Mouse (Mus musculus) brain, adult 2 months (tissue): ENCODE results near the gene Acad9.

Experiments
- DNase-seq: peaks from one replicate; pipeline ENCODE4 v3.0.0; 2011; ENCODE audit warnings: low read depth, low spot score

The Acad9 gene

DNA sequence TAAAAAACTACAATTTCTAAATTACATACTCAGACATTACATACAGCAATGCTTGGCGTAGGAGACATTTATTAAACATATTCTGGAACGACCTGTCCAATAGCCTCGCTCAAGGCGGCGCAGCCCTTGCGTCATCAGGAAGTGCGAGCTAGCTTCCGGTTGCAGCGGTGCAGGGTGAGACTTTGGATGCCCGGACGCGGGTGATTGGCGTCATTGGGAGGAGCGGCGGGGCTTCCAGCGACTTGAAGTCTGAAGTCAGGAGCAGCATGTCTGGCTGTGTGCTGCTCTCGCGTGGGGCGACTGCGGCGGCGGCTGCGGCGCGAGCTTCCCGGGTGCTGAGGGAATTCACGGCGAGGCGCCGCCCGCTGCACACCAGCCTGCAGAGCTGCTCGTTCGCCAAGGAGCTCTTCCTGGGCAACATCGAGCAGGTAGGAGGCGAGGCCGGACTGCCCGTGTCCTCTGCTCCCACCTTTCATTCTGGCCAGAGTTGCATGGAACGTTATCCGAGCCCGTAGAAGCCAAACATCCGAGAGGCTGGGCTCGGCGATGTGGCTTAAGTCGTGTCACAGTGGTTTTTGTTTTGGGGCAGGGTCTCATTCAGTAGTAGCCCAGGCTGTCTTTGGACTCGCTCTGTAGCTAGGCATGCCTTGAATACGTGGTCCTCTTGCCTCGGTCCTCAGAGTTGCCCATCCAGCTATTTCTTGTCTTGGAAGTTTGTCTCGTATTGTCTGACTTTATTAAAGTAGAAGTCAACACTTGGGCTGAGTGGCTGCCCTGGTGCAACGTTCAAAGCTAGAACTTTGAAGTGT, at the start of gene Acad9:
Gene Acad9, plus strand, starts transcription at position 137 of the 809 bp plus-strand sequence.
- DNase-seq = peak; percentile 99

- no peak for DNase-seq
Measured at GRCm38 (mm10) chr3:36025732-36026131, 40.0 kb upstream of the Acad9 start.

DNA sequence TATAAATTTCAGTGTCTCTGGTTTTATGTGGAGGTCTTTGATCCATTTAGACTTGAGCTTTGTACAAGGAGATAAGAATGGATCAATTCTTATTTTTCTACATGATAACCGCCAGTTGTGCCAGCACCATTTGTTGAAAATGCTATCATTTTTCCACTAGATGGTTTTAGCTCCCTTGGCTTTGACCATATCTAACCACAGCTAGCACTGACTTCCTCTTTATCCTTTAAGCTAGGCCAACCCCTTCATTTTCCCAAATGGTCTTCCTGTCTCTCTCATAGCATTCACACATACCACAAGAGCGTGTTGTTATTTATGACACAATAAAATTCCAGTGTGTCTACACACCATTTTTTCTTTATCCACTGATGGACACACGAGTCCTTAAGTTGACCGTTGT, 35.8 kb upstream of the Acad9 start:
- no peak for DNase-seq

DNA sequence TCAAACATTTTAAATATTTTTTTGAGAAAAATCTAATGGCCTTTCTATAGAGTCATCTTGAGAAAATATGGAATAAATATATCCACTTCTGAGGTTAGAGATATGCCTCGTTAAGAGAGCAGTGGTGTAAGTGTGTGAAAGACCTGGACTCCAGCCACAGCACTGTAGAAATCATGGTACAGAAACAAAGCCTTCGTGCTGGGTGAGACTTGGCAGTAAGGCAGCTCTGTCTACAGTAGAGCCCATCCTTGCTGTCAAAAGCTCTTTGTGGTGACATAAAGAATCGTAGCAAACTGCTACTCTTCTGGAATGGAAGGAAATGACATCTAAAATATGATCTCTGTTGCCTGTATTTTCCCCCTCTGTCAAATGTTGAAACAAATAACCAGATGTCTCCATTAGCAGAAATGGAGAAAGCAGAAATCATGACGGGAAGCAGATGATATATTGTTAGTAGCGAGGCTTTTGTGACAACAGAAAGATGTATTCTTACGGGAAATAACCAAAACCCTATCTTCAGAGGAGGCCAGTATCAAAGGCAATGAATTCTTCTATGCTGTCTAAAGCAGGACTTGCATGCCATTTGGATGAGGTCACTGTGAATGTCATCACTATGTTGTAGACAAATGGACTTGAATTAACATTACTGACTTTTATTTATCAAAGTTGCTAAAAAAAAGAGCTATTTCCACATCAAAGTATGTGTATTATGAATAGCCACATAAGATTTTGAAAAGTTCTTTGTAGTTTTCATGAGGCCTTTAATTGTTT, 33.9 kb upstream of the Acad9 start:
- DNase-seq = no peak

DNA sequence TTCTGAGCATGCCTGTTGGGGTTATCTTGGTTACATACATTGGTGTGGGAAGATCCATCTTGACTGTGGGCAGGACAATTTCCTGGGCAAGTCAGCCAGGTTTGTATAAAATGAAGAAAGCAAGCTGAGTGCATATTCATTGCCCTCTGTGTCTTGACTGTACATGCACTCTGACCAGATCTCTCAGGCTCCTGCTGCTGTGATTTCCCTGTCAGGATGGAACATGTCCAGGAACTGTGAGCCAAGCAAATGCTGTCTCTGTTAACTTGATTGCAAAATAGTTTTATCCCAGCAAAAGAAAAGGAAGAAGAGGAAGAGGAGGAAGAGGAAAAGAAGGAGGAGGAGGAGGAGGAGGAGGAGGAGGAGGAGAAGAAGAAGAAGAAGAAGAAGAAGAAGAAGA, 21.3 kb upstream of the Acad9 start:
- no peak for DNase-seq

DNA sequence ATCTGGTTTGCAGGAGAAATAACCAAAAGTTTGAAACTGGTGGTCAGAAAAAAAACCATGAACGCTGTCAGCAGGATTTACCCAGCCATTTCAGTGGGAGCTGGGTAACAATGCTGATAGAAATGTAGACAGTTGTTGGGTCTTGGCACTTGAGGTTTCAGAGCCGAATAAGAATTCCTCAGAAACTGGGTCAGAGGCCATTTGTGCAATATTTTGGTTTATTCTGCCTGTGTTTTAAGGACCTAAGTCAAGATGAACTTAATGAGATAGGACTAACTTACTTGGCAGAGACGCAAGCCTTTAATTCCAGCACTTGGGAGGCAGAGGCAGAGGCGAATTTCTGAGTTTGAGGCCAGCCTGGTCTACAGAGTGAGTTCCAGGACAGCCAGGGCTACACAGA, 20.7 kb upstream of the Acad9 start:
- no peak for DNase-seq

- DNase-seq = no peak
Measured at GRCm38 (mm10) chr3:36049106-36049505, 16.7 kb upstream of the Acad9 start.

- no peak for DNase-seq
Measured at GRCm38 (mm10) chr3:36053447-36053846, 12.3 kb upstream of the Acad9 start, which contains the start of gene Ccdc144b. Ccdc144b (minus strand) TSS chr3:36053547.

DNA sequence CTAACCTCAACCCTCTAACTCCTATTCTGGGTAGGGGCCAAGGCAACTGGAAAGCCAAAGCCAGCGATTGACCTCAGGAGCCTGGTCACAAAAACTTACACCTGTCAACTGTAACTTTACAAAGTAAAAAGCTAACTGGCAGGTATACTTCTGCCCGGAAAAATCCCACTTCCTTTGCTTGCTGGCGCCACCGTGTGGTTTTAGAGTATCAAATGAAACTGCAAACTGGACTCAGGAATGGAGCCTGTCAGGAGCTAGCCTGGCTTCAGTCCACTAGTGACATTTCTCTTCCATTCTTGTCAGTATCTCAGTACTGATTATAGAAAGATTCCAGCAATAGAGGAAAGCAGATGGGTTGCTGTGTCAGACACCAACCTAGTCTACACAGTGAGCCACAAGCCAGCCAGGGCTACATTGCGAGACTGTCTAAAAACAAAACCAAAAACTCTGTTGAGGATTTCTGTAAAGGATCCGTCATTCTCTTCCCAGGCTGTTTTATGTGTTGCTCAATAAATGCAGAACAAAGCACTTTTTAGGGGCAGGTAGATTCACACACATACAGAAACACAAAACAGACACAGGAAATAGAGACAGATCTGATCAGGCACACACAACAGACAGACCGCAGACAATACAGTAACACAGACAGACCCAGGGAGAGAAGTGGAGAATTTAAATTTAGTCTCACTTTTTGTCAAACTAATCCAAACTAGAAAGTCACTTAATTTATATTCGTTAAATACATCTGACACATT, 5.5 kb upstream of the Acad9 start:
- peak; percentile 68 for DNase-seq

- no peak for DNase-seq
Measured at GRCm38 (mm10) chr3:36064592-36065061, 1.2 kb upstream of the Acad9 start.

DNA sequence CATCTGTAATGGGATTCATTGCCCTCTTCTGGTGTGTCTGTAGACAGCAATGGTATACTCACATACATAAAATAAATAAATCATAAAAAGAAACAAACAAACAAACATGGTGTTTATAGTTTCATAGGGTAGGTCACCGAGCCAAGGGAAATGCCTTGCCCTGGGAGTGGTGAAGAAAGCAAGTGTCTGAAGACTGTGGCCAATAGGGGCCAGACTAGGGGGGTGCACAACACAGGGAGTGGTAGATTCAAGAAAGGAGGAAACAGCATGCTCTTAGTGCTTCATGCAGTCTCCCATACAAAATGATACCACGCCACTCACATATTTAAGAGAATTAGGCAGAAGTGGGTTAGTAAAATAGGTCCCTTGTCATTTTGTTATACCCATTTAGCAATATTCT, 613 bp upstream of the Acad9 start:
- DNase-seq = no peak

GRCm38 (mm10) chr3:36067731-36068130, 2.0 kb downstream of the Acad9 start:
- DNase-seq = no peak

DNA sequence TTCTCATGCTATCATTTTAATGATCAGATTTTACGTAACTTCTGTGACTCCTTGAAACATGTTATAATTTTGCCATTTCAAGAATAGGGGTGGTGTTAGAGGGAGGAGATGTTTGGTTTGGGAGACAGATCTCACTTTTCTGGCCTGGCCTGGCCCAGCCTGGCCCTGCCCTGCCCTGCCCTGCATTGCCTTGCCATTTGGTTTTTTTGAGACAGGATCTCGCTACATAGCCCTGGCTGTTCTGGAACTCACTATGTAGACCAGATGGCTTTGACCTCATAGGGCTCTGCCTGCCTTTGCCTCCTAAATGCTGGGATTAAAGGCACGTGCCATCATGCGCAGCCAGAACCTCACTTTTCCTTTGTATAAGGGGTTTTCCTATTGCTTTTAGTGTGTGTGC, 4.7 kb downstream of the Acad9 start:
- no peak for DNase-seq

- peak; percentile 7 for DNase-seq
Measured at GRCm38 (mm10) chr3:36071047-36071446, 5.3 kb downstream of the Acad9 start.

DNA sequence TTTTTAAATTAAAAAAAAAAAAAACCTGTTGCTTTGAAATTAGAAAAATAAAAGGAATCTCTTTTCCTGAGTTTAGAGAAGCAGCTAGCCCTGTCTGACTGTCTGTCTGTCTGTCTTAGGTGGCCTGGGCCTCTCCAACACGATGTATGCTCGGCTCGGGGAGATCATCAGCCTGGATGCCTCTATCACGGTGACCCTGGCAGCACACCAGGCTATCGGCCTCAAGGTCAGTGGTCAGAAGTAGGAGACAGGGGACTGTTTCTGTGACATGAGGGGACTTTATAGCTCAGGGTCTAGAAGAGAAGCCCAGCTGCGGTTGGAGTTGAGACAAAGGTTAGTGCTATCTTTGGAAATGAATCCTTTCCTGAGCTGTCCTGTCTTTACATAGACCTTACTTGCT, 8.5 kb downstream of the Acad9 start:
- DNase-seq = no peak

- DNase-seq = no peak
Measured at GRCm38 (mm10) chr3:36075466-36075865, 9.7 kb downstream of the Acad9 start.

DNA sequence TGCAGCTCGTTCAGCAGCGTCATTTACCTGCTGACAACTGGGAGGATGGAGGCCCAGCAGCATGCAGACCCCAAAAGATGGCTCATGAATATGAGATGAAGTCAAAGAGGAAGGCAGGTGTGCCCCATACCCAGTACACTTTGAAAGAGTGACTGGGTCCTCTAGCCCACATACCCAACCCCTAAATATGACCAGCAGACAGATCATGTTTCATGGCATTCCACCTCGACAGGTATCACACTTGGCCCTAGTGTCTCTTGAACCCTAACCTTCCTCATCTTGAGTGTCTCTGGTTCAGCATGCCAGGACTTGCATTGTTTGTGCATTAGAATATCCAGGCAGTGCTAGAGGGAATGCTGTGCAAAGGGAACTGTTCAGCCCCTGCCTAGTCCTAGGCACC, 11.6 kb downstream of the Acad9 start:
- no peak for DNase-seq

DNA sequence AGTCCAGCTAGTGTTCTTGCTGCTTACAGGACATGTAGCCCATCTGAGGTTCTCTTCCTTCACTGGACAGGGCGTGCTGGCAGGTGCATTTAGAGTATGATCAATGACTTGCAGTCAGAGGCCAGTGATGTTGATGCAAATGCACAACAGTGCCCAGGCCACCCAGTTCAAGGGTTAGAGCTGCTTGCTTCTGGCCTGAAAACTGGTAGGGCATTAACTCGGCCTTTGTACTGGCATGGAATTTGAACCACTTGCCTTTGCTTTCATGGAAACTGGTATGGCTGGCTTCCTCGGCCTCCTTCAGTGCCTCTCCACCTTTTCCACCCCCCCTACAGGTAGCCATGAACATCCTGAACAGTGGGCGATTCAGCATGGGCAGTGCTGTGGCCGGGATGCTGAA, 14.1 kb downstream of the Acad9 start:
- no peak for DNase-seq

- DNase-seq = no peak
Measured at GRCm38 (mm10) chr3:36080741-36081140, 15.0 kb downstream of the Acad9 start.

GRCm38 (mm10) chr3:36082843-36083242, 17.1 kb downstream of the Acad9 start:
- DNase-seq = no peak

GRCm38 (mm10) chr3:36083381-36083780, 17.6 kb downstream of the Acad9 start:
- no peak for DNase-seq

GRCm38 (mm10) chr3:36085394-36085793, 19.6 kb downstream of the Acad9 start:
- no peak for DNase-seq
